Mouse (Mus musculus) lung, postnatal 4 days (tissue): ENCODE data around the gene Dpp6.

Source experiments
- DNase-seq, 2 experiments: peaks; one replicate each; pipeline ENCODE4 v3.0.0; 2021

Gene Dpp6

GRCm38 (mm10) chr5:26969941-26970590 lies 153.1 kb downstream of the Dpp6 start:
- no peak for DNase-seq

- no peak for DNase-seq
Measured at GRCm38 (mm10) chr5:26973166-26973565, 156.2 kb downstream of the Dpp6 start.

GRCm38 (mm10) chr5:26979348-26979747 lies 162.3 kb downstream of the Dpp6 start:
- DNase-seq = no peak

- DNase-seq = no peak
Measured at GRCm38 (mm10) chr5:26979755-26980154, 162.8 kb downstream of the Dpp6 start.

DNA sequence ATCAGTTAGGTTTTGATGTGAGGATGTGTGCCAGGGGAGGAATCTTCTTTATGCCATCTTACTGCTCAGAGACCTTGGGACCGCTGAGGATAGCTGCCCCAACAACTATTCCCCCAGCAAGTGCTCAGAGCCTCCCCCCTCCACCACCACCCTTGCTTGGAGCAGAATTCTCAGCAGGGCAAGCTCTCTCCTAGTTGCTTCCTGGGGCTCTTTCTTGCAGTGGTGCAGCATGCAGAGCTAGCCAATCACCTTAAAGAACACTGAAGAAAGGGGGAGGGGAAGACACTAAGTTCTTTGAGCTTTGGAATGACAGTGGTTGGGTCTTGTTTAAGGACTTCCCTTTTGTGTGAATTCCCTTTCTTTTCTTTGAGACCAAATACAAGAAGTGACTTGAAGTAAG lies 168.1 kb downstream of the Dpp6 start:
- no peak for DNase-seq

GRCm38 (mm10) chr5:26991587-26991986 lies 174.6 kb downstream of the Dpp6 start:
- DNase-seq = no peak

DNA sequence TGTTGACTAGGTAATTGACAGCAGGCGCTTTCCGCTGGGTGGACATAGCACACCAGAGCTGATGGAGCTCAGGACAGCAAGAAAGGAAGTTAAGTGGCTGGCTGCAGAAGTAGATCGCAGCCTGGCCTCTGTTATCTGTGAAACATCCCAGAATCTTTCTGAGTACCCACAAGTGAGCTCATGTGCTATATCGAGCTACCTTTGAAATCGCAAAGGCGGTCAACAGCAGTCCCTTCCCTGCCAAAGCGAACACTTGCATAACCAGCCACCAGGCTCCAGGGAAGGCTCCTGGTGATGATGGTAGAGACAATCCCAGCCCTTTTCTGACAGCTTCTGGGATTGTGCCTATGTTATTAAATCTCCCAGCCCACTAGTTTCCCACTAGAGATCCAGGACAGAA lies 186.5 kb downstream of the Dpp6 start:
- no peak for DNase-seq

GRCm38 (mm10) chr5:27009157-27009556 lies 192.2 kb downstream of the Dpp6 start:
- DNase-seq = no peak

GRCm38 (mm10) chr5:27010582-27010981 lies 193.6 kb downstream of the Dpp6 start:
- DNase-seq = no peak

GRCm38 (mm10) chr5:27018314-27018956 lies 201.4 kb downstream of the Dpp6 start:
- DNase-seq = no peak

- no peak for DNase-seq
Measured at GRCm38 (mm10) chr5:27028611-27029010, 211.6 kb downstream of the Dpp6 start.

DNA sequence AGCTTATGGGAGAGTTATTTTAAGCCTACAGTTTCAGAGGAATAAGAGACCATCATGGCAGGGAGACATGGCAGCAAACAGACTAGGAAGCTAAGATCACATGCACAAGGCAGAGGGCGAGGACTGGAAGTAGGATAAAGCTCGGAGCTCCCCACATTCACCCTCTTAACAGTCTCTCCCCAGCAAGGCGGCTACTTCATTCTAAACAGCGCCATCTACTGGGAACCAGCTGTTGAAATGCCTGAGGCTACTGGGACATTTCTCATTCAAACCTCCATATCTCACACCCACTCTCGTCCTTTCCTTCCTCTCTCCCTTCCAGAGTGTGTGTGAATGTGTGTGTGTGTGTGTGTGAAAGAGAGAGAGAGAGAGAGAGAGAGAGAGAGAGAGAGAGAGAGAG lies 212.8 kb downstream of the Dpp6 start:
- DNase-seq = no peak

DNA sequence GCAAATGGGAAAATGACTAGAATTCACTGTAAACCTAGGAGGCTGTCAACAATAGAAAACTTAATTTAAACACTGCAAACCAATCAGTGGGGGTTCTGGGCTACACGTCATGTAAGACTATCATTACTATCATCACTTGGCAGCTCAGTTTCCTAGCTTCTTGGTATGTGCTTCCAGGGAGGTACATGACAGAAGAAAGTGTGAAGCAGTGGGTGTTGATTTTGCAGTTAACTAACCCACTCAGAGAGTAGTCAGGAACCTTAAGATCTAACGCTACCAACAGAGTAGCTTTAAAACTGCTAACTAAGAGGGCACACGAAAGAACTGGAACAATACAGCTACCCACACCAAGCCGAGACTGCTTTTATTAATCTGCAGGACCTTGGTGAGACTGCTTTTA lies 217.9 kb downstream of the Dpp6 start:
- DNase-seq = no peak

DNA sequence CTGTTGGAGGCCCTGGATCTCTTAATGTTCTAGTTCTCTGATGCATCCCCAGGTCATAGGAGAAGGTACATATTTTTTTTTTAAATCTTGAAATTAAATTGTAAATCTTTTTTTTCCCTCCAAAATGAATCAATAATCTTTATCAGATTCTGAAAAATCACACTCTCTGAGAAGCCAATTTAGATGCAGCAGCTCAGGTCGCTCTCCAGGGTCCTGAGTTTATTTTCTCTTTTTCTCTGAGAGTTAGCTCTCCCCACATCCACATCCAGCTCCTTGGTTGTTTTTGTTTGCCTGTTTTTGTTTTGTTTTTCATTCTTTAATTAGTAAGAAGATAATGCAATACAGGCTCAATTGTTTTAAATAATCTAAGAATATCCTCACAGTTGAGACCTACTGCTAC lies 218.3 kb downstream of the Dpp6 start:
- DNase-seq = no peak

DNA sequence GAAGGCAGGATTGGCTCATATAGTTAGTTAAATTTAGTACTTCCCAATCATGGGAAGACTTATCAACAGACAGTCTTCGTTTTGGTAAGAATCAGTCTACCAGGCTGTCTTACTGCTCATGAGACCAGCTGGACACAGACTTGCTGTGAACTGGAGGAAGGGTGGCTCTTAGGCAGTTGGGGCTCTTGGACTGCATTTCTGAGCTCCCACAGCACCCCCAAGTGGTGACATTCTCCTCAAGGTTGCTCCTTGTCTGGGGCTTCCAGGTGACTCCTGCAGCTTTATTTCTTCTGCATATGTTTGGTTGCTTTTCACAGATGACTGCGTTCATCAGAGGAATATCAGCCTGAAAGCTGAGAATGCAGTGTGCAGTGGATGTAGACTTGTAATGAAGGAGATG lies 218.9 kb downstream of the Dpp6 start:
- no peak for DNase-seq

- no peak for DNase-seq
Measured at GRCm38 (mm10) chr5:27037796-27038195, 220.8 kb downstream of the Dpp6 start.

- DNase-seq = no peak
Measured at GRCm38 (mm10) chr5:27048167-27048566, 231.2 kb downstream of the Dpp6 start.

- DNase-seq = no peak
Measured at GRCm38 (mm10) chr5:27048926-27049325, 231.9 kb downstream of the Dpp6 start.

DNA sequence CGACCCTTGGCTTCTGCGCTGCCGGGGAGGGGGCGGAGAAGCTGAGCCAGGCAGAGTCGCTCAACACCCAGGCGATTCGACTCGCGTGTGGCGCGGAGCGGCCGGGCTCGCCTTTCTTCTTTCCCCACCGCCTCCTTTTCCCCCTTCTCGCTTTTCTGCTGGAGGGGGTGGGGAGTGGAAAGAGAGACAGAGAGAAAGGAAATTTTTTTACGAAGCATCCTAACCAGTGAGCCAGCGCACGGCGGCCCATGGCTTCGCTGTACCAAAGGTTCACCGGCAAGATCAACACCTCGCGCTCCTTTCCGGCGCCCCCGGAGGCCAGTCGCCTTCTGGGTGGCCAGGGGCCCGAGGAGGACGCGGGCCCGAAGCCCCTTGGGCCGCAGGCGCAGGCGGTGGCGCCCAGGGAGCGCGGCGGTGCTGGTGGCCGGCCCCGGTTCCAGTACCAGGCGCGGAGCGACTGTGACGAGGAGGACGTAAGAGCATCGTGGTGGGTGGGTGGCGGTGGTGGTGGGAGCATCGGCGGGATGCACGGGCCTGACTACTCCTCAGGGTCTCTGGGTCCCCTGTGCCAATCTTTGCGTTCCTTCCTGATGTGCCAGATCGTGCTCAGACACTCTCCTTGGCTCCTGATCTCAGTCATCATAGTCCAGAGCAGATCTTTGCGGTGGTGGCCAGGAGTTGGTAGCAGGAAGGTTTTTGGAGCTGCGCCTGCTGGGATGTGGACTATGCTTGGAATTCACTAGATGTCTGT lies 232.5 kb downstream of the Dpp6 start:
- no peak for DNase-seq

DNA sequence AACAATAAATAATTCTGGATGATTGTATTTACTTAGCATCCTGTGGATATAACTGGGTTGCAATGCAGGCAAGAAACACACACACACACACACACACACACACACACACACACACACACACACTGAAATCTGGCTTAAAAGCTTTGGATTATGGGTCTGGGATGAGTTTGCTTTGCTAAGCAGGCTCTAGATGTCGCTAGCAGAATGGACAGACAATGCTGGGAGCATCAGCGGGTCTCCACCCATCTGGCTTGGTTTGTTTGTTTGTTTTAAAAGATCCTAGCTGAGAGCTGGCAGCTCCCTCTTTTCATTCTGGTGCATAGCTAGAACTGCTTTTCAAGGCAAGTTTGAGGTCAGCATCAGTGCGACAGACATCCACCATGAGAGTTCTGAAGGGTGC lies 234.2 kb downstream of the Dpp6 start:
- no peak for DNase-seq

- DNase-seq = no peak
Measured at GRCm38 (mm10) chr5:27052441-27052840, 235.4 kb downstream of the Dpp6 start.

DNA sequence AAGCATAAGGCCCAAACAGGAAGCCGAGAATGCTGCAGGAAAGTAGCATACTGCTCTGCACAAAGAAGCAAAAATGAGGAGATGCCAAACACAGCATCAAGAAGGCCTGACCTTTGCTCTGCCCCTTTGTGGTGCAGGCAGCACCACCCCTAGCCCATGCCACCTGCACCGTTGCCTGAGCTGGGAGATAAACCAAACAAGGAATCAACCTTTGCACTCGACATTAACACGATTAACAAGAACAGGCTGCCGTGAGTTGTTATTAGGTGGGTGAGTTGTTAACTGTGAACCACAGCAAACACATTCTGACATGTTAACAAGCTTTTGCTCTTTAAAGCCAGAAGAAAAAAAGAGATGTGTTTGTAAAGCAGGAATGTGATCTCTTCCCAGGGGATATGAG lies 239.4 kb downstream of the Dpp6 start:
- DNase-seq = no peak

- DNase-seq = no peak
Measured at GRCm38 (mm10) chr5:27060114-27060513, 243.1 kb downstream of the Dpp6 start.

- no peak for DNase-seq
Measured at GRCm38 (mm10) chr5:27063871-27064270, 246.9 kb downstream of the Dpp6 start.
